Mouse (Mus musculus): ENCODE data around the gene Ago4.

GRCm38 (mm10) chr4:126553685-126554084 is 20.4 kb upstream of the Ago4 start:
- TF ChIP-seq CTCF (IDR thresholded peaks at IDR 0.05; ENCODE audit: low read depth) (peak; percentile 28; the same call in 1 of the 2 replicates), EP300 (optimal IDR thresholded peaks at IDR 0.05) (no peak)

All from stomach, postnatal 0 days (tissue).